Mouse (Mus musculus) right cerebral cortex, adult 2 months (tissue): ENCODE data around the gene Lgi4.

ENCODE experiments used
- DNase-seq, 2 experiments: peaks; one replicate each; pipeline ENCODE4 v3.0.0; 2021 to 2022; ENCODE audit warnings: low spot score in 2 of 2

Lgi4 gene

DNA sequence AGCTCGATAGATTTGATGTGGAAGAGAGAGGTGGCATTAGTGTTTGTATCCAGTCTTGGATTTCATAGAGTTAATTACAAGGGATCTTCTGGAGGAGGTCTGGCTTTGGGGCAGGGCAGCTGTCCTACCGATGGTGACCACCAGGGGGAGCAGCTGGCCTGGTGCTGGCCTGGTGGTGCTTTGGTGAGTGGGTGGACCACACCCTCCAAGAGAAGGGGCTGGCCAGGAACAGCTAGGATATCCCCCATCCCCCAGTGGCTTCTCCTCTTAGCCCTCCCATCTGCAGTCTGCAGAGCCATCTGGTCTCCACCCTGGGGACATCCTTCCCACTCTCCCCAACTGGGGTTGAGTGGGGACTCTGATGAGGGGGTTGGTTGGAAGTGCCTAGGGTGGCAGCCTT lies at the start of gene Lgi4:
Gene Lgi4 (plus strand): TSS at position 235 of the 400 bp plus-strand sequence.
- DNase-seq, result peak; percentile 74 to 88

DNA sequence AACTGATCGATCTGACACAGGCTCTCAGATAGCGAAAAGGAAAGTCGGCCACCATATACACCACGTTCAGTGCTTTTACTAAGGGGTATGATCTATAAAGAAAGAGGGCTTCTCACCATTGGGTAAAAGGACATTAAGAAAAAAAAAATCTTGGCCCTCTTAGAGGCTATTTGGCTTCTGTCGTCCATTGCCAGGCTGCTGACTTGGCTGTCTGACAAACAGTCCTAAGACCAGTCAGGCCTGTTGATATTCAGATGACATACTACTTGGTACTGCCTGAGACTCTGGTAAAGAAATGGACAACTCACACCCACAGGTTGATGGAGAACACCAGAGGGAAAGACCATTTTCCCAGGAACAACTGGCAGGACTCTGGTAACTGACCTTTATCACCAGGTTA lies 46.2 kb upstream of the Lgi4 start:
- no peak for DNase-seq

GRCm38 (mm10) chr7:31017104-31017901 lies 41.8 kb upstream of the Lgi4 start:
- peak; percentile 83 to 84 for DNase-seq

DNA sequence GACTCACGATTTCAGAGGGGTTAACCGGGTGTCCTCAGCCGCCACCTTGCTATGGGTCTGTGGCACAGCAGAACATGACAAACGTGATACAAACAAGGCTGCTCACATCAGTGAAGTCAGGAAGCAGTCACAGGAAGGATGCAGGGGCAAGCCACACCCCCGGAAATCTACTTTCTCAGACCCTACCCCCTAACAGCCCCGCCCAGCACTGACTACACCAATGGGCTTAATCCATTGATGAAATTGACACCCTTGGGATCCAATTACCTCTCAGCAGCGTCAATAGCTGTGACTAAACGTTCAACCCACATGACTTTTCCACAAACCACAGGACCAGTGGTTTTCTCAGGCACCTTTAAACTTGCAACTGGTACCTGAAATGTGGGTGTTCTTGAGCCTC lies 30.5 kb upstream of the Lgi4 start:
- DNase-seq, result no peak

GRCm38 (mm10) chr7:31030717-31031116 lies 28.4 kb upstream of the Lgi4 start:
- DNase-seq, result no peak

DNA sequence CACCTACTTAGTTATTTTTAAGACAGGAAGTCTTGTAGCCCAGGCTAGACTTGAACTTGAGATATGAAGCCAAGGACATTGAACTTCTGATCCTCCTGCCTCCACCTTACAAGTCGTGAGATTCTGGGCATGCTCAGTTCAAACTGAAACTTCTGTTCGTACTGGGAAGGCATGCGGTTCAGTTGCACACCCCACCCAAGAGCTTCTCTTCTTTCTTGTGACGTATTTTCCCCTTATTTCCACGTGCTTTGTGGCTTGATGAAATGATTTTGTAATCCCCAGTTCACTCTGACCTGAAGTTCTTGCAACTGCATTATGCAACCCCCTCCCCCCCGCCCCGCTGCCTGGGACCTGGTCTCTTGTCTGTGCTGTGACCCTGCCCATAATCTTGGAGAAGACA lies 27.4 kb upstream of the Lgi4 start:
- no peak for DNase-seq

- no peak for DNase-seq
Measured at GRCm38 (mm10) chr7:31033409-31034165, 25.6 kb upstream of the Lgi4 start.

- no peak for DNase-seq
Measured at GRCm38 (mm10) chr7:31034789-31035188, 24.4 kb upstream of the Lgi4 start.

GRCm38 (mm10) chr7:31035291-31035690 lies 23.9 kb upstream of the Lgi4 start:
- DNase-seq, result no peak

GRCm38 (mm10) chr7:31036917-31037316 lies 22.2 kb upstream of the Lgi4 start:
- no peak for DNase-seq

DNA sequence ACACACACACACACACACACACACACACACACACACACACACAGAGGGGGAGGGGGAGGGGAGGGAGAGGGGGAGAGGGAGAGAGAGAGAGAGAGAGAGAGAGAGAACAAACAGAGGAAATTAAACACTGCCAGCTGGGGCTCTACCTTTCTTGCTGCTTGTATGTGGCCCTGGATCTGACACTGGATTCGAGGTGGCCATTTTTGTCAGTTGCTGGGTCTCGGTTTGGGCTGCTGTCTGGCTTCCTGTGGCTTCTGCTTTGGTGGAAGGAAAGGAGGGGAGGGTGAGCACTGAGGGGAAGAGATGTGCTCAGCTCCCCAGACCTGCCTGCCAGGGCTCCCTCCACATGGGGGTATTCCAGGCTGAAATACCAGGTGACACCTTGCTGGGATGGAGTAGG lies 21.5 kb upstream of the Lgi4 start:
- no peak for DNase-seq

DNA sequence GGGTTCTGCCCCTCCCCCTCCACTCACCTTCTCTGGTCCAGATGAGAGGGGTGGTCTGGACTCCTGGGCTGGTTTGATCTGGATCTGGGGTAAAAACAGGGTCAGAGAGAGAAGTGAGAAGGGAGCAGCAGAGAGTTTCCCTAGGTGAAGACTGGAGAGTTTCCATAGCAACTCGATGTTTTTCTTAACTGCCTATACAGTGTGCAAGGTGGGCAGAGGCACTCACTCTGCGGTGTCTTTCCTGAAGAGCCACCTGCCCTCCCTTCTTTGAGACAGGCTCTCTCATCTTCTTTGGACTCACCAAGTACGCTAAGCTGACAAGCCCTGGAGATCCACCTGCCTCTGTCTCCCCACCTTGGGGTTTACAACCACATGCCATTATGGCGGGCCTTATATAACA lies 20.1 kb upstream of the Lgi4 start:
- DNase-seq, result no peak

GRCm38 (mm10) chr7:31040281-31041022 lies 18.7 kb upstream of the Lgi4 start:
- no peak for DNase-seq

GRCm38 (mm10) chr7:31041023-31041407 lies 18.1 kb upstream of the Lgi4 start:
- DNase-seq, result no peak

DNA sequence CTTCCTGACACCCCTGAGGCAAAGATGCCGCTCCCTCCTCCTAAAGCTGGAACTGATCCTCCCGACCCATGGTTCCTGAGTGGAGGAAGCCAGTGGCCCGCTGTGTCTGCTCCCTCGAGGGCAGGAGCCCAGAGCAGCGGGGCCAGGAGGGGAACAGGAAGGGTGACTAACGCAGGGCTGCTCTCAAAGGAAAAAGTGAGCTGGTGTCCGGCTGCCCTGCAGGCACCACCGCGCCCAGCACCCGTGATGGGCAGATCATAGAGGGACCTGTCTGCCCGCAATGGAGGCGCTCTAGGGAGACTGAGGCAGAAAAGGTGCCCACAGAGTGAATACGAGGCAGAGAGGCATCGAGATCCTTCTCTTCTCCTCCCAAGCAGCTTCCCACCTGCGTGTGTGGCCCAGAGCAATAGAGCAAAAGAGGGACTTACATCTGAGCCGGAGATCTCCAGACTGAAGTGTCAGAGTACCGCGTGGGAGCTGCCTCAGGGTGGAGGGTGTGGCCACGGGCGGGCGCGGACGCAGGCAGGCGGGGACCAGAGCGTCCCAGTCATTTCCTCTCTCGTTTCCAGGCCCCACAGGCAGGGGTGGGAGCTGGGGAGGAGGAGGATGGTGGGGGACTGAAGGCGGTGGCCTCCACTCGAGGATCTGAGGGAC lies 17.4 kb upstream of the Lgi4 start:
- DNase-seq, result no peak

GRCm38 (mm10) chr7:31042431-31042910 lies 16.7 kb upstream of the Lgi4 start, which contains the start of gene Fxyd5:
Gene Fxyd5 (minus strand): TSS chr7:31042481.
- no peak for DNase-seq

- DNase-seq, result peak; percentile 57 to 66
Measured at GRCm38 (mm10) chr7:31049135-31049845, 9.9 kb upstream of the Lgi4 start.

- peak; percentile 62 to 71 for DNase-seq
Measured at GRCm38 (mm10) chr7:31049846-31050281, 9.3 kb upstream of the Lgi4 start.

- peak; percentile 26 to 30 for DNase-seq
Measured at GRCm38 (mm10) chr7:31050487-31050886, 8.7 kb upstream of the Lgi4 start.

DNA sequence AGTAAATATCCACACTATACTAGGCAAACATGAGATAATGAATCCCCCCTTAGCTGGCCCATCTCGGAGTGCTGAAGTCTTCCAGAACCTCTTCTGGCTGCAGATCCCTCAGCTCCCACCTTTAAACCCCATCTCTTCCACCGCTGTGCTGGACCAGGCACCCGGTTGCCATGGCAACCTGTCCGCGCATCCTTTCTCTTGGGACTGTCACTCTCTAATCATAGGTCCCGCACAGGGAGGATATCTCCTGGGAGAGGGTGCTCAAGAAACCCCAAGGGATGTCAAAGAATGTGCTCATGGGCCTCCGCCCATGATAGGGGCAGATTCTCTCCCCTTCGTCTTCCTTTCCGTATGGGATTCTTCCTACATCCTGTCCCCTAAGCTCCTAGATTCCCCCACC lies 8.2 kb upstream of the Lgi4 start:
- DNase-seq, result peak; percentile 66 to 73
